Mouse (Mus musculus) 416B (cell line): ENCODE data around the gene Mogat1.
A peak's percentile ranks its signal among the peaks of the same experiment; 100 is the strongest.
"Not testable (repeated sequence)": the region's sequence is repeated elsewhere in the genome, so short reads cannot be mapped to it uniquely, and the experiment has no call there.

Experiments used
- DNase-seq: peaks from one replicate; pipeline ENCODE4 v3.0.0; 2011; ENCODE audit warnings: low read depth

Gene Mogat1

GRCm38 (mm10) chr1:78536310-78537164, 25.7 kb downstream of the Mogat1 start:
- DNase-seq = peak; percentile 70

- peak; percentile 91 for DNase-seq
Observed at GRCm38 (mm10) chr1:78537494-78538010, 26.8 kb downstream of the Mogat1 start.

- no peak for DNase-seq
Observed at GRCm38 (mm10) chr1:78538396-78538795, 27.6 kb downstream of the Mogat1 start.

- DNase-seq = no peak
Observed at GRCm38 (mm10) chr1:78539166-78539565, 28.4 kb downstream of the Mogat1 start.

GRCm38 (mm10) chr1:78543631-78544030, 32.8 kb downstream of the Mogat1 start:
- DNase-seq = not testable (repeated sequence)

- no peak for DNase-seq
Observed at GRCm38 (mm10) chr1:78546258-78546657, 35.5 kb downstream of the Mogat1 start.

- DNase-seq = no peak
Observed at GRCm38 (mm10) chr1:78548961-78549360, 38.2 kb downstream of the Mogat1 start.

GRCm38 (mm10) chr1:78554012-78554666, 43.3 kb downstream of the Mogat1 start:
- peak; percentile 27 for DNase-seq

- no peak for DNase-seq
Observed at GRCm38 (mm10) chr1:78566963-78567362, 56.2 kb downstream of the Mogat1 start.

- no peak for DNase-seq
Observed at GRCm38 (mm10) chr1:78567421-78567820, 56.6 kb downstream of the Mogat1 start.

- no peak for DNase-seq
Observed at GRCm38 (mm10) chr1:78567834-78568507, 57.2 kb downstream of the Mogat1 start.

GRCm38 (mm10) chr1:78569617-78570016, 58.8 kb downstream of the Mogat1 start:
- DNase-seq = no peak

- peak; percentile 32 for DNase-seq
Observed at GRCm38 (mm10) chr1:78585080-78585479, 74.3 kb downstream of the Mogat1 start.

- peak; percentile 7 for DNase-seq
Observed at GRCm38 (mm10) chr1:78586986-78587385, 76.2 kb downstream of the Mogat1 start.
